Mouse (Mus musculus): ENCODE data around the gene Sema4d. TPM values are rescaled to one million over a fixed set of nuclear protein-coding genes. Genes with fewer than 3 reads are reported as not detected.

Gene Sema4d
- polyA plus RNA-seq, 1 experiment = 3.1 TPM

GRCm38 (mm10) chr13:51648237-51648636 is 145.3 kb downstream of the Sema4d start:
- Histone ChIP-seq H3K27ac (ENCODE audit: insufficient read depth, low read length) (no peak overlapping the region), H3K4me1 (ENCODE audit: control insufficient read depth, insufficient read depth, low read length) (0 out of 2 replicates have a peak, but pooled peaks cover 2% of the 10 kb centered on the region), H3K4me3 (ENCODE audit: insufficient read depth, low read length) (no peak overlapping the region; the same call in 1 of the 2 replicates)
- no peak for TF ChIP-seq POLR2A (IDR thresholded peaks at IDR 0.05; ENCODE audit: low read depth, low read length)
- TF ChIP-seq CTCF (IDR thresholded peaks at IDR 0.05; ENCODE audit: borderline replicate concordance, insufficient read depth, low read length) = no peak

GRCm38 (mm10) chr13:51647770-51648169 is 145.8 kb downstream of the Sema4d start:
- TF ChIP-seq CTCF (IDR thresholded peaks at IDR 0.05; ENCODE audit: borderline replicate concordance, insufficient read depth, low read length) (no peak), POLR2A (IDR thresholded peaks at IDR 0.05; ENCODE audit: low read depth, low read length) (no peak)
- 0 out of 2 replicates have a peak, but pooled peaks cover 2% of the 10 kb centered on the region for H3K4me1 ChIP-seq (ENCODE audit: control insufficient read depth, insufficient read depth, low read length)
- peak overlapping the region; percentile 32 for H3K4me3 ChIP-seq (ENCODE audit: insufficient read depth, low read length)
- no peak overlapping the region for H3K27ac ChIP-seq (ENCODE audit: insufficient read depth, low read length)

- peak overlapping the region; percentile 90 for H3K4me3 ChIP-seq (ENCODE audit: insufficient read depth, low read length)
- TF ChIP-seq POLR2A (IDR thresholded peaks at IDR 0.05; ENCODE audit: low read depth, low read length) (no peak), CTCF (IDR thresholded peaks at IDR 0.05; ENCODE audit: borderline replicate concordance, insufficient read depth, low read length) (no peak)
- H3K4me1 ChIP-seq (ENCODE audit: control insufficient read depth, insufficient read depth, low read length) = 0 out of 2 replicates have a peak, but pooled peaks cover 2% of the 10 kb centered on the region
- no peak overlapping the region for H3K27ac ChIP-seq (ENCODE audit: insufficient read depth, low read length)
Observed at GRCm38 (mm10) chr13:51646362-51647027, 147.1 kb downstream of the Sema4d start.

- H3K27ac ChIP-seq (ENCODE audit: insufficient read depth, low read length) = peak overlapping the region; percentile 53
- H3K4me3 ChIP-seq (ENCODE audit: insufficient read depth, low read length) = peak overlapping the region; percentile 83
- 0 out of 2 replicates have a peak, but pooled peaks cover 2% of the 10 kb centered on the region for H3K4me1 ChIP-seq (ENCODE audit: control insufficient read depth, insufficient read depth, low read length)
- TF ChIP-seq CTCF (IDR thresholded peaks at IDR 0.05; ENCODE audit: borderline replicate concordance, insufficient read depth, low read length) (no peak), POLR2A (IDR thresholded peaks at IDR 0.05; ENCODE audit: low read depth, low read length) (no peak; the same call in 1 of the 2 replicates)
Observed at GRCm38 (mm10) chr13:51645872-51646271, 147.7 kb downstream of the Sema4d start.

GRCm38 (mm10) chr13:51644829-51645789 is 148.4 kb downstream of the Sema4d start, which contains the start of gene Cks2:
Cks2 (plus strand) TSS chr13:51645232.
- Histone ChIP-seq H3K27ac (ENCODE audit: insufficient read depth, low read length) (peak within 1 kb of the TSS; percentile 53), H3K4me3 (ENCODE audit: insufficient read depth, low read length) (peak within 1 kb of the TSS; percentile 83), H3K4me1 (ENCODE audit: control insufficient read depth, insufficient read depth, low read length) (0 out of 2 replicates have a peak, but pooled peaks cover 2% of the 10 kb centered on the region)
- TF ChIP-seq CTCF (IDR thresholded peaks at IDR 0.05; ENCODE audit: borderline replicate concordance, insufficient read depth, low read length) (no peak), POLR2A (IDR thresholded peaks at IDR 0.05; ENCODE audit: low read depth, low read length) (peak; percentile 82)

GRCm38 (mm10) chr13:51643924-51644828 is 149.4 kb downstream of the Sema4d start:
- Histone ChIP-seq H3K4me1 (ENCODE audit: control insufficient read depth, insufficient read depth, low read length) (0 out of 2 replicates have a peak, but pooled peaks cover 2% of the 10 kb centered on the region), H3K4me3 (ENCODE audit: insufficient read depth, low read length) (peak overlapping the region; percentile 68), H3K27ac (ENCODE audit: insufficient read depth, low read length) (no peak overlapping the region)
- TF ChIP-seq CTCF (IDR thresholded peaks at IDR 0.05; ENCODE audit: borderline replicate concordance, insufficient read depth, low read length) (no peak), POLR2A (IDR thresholded peaks at IDR 0.05; ENCODE audit: low read depth, low read length) (no peak)

GRCm38 (mm10) chr13:51642171-51642778 is 151.3 kb downstream of the Sema4d start:
- no peak for TF ChIP-seq CTCF (IDR thresholded peaks at IDR 0.05; ENCODE audit: borderline replicate concordance, insufficient read depth, low read length)
- no peak for TF ChIP-seq POLR2A (IDR thresholded peaks at IDR 0.05; ENCODE audit: low read depth, low read length)
- H3K4me3 ChIP-seq (ENCODE audit: insufficient read depth, low read length) = no peak overlapping the region
- H3K27ac ChIP-seq (ENCODE audit: insufficient read depth, low read length) = no peak overlapping the region
- H3K4me1 ChIP-seq (ENCODE audit: control insufficient read depth, insufficient read depth, low read length) = no peaks in the 10 kb centered on the region

- H3K4me1 ChIP-seq (ENCODE audit: control insufficient read depth, insufficient read depth, low read length) = no peaks in the 10 kb centered on the region
- TF ChIP-seq CTCF (IDR thresholded peaks at IDR 0.05; ENCODE audit: borderline replicate concordance, insufficient read depth, low read length) (no peak), POLR2A (IDR thresholded peaks at IDR 0.05; ENCODE audit: low read depth, low read length) (no peak)
- no peak overlapping the region for H3K4me3 ChIP-seq (ENCODE audit: insufficient read depth, low read length)
- H3K27ac ChIP-seq (ENCODE audit: insufficient read depth, low read length) = no peak overlapping the region
Observed at GRCm38 (mm10) chr13:51641424-51641823, 152.1 kb downstream of the Sema4d start.
